Mouse (Mus musculus): ENCODE measurements at regions not wholly inside any gene's neighbourhood (a gene's known extent, or its start where the extent isn't known, plus 50 kb on each side); places are given as distances from the start of the nearest gene placed in this dataset.

DNA sequence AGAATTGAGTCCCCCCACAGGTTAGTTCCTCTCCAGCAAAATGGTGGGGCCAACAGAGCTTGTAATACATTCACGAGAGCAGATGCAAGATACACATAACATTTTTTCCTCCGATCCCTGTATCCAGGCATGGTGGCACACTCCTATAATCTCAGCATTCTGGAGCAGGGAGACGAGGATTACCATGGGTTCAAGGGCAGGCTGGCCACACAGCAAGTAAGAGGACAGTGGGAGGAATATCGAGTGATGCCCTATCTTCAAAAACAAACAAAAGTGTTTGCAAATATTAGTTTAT lies 192.0 kb downstream of the Ube2e3 start:
- Histone ChIP-seq H3K36me3 (no peaks in the 10 kb centered on the region), H3K9me3 (no peaks in the 10 kb centered on the region), H3K4me3 (no peak overlapping the region), H3K27me3 (replicated peaks) (no peaks in the 10 kb centered on the region), H3K9ac (no peak overlapping the region), H3K4me2 (no peak overlapping the region), H3K4me1 (0 out of 2 replicates have a peak, but pooled peaks cover 4% of the 10 kb centered on the region), H3K27ac (replicated peaks) (no peak overlapping the region)
- 80% methylated on average over 4 of the region's 4 CpGs for WGBS
- ATAC-seq (ENCODE audit: extremely low read depth, insufficient number of reproducible peaks, low FRiP score, low TSS enrichment) = no peak

DNA sequence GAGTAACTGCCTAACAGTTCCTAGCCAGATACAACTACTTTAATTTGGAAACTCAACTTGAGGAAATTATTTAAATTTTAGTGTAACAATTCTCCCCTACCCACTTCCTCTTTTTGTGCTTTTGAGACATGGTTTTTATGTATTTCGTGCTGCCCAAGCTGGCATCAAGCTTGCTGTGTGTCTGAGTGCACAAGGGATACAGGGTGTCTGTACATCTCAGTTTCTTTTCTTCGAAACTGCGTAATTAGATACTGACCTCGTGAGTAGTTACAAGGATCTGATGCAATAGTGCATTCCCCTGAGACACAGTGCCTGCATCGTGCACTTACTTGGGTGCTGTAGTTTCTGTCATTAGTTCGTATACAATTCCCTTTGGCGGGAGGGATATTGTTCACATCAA lies 192.4 kb downstream of the Ube2e3 start:
- Histone ChIP-seq H3K36me3 (no peaks in the 10 kb centered on the region), H3K4me2 (no peak overlapping the region), H3K27ac (replicated peaks) (no peak overlapping the region), H3K9ac (no peak overlapping the region), H3K4me1 (0 out of 2 replicates have a peak, but pooled peaks cover 4% of the 10 kb centered on the region), H3K4me3 (no peak overlapping the region), H3K9me3 (no peaks in the 10 kb centered on the region), H3K27me3 (replicated peaks) (no peaks in the 10 kb centered on the region)
- WGBS = 80% methylated on average over 7 of the region's 7 CpGs
- no peak for ATAC-seq (ENCODE audit: extremely low read depth, insufficient number of reproducible peaks, low FRiP score, low TSS enrichment)

GRCm38 (mm10) chr2:79061645-79062044 lies 193.6 kb upstream of the Itga4 start:
- Histone ChIP-seq H3K27ac (replicated peaks) (no peak overlapping the region), H3K36me3 (no peaks in the 10 kb centered on the region), H3K4me3 (no peak overlapping the region), H3K27me3 (replicated peaks) (no peaks in the 10 kb centered on the region), H3K4me1 (0 out of 2 replicates have a peak, but pooled peaks cover 4% of the 10 kb centered on the region), H3K4me2 (no peak overlapping the region), H3K9ac (no peak overlapping the region), H3K9me3 (no peaks in the 10 kb centered on the region)
- no peak for ATAC-seq (ENCODE audit: extremely low read depth, insufficient number of reproducible peaks, low FRiP score, low TSS enrichment)
- WGBS = 72% methylated on average over 4 of the region's 4 CpGs

DNA sequence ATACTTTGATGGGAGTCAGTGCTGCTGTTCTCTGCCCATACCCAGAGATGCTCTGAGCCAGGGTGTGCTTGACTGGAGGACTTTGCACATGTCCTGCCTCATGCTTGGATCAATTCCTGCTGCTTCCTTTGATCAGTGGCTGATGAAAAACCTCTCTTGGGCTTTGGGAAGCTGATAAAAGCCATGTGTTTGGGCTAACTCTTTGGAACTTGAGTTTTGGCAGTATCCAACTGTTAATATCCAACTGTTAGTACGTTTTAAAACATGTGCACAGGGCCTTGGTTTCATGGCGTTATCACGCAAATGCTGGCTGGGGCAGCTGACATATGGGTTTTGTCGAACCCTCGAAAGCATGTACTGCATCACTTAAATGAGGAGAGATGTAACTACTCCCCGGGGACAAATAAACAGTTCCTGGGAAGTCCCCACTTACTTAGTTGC lies 193.0 kb upstream of the Itga4 start:
- Histone ChIP-seq H3K27me3 (replicated peaks) (no peaks in the 10 kb centered on the region), H3K4me1 (0 out of 2 replicates have a peak, but pooled peaks cover 4% of the 10 kb centered on the region), H3K36me3 (no peaks in the 10 kb centered on the region), H3K9ac (no peak overlapping the region), H3K4me3 (no peak overlapping the region), H3K27ac (replicated peaks) (no peak overlapping the region), H3K9me3 (no peaks in the 10 kb centered on the region), H3K4me2 (no peak overlapping the region)
- 61% methylated on average over 6 of the region's 6 CpGs for WGBS
- ATAC-seq (ENCODE audit: extremely low read depth, insufficient number of reproducible peaks, low FRiP score, low TSS enrichment) = no peak

GRCm38 (mm10) chr2:79063641-79064040 lies 191.6 kb upstream of the Itga4 start:
- no peaks in the 10 kb centered on the region for H3K27me3 ChIP-seq (replicated peaks)
- ATAC-seq (ENCODE audit: extremely low read depth, insufficient number of reproducible peaks, low FRiP score, low TSS enrichment) = no peak
- 0 out of 2 replicates have a peak, but pooled peaks cover 4% of the 10 kb centered on the region for H3K4me1 ChIP-seq
- H3K9me3 ChIP-seq = no peaks in the 10 kb centered on the region
- H3K4me3 ChIP-seq = no peak overlapping the region
- no peak overlapping the region for H3K9ac ChIP-seq
- H3K27ac ChIP-seq (replicated peaks) = no peak overlapping the region
- 55% methylated on average over 2 of the region's 2 CpGs for WGBS
- H3K4me2 ChIP-seq = no peak overlapping the region
- no peaks in the 10 kb centered on the region for H3K36me3 ChIP-seq

GRCm38 (mm10) chr2:79065321-79065720 lies 189.9 kb upstream of the Itga4 start:
- no peak overlapping the region for H3K4me3 ChIP-seq
- WGBS = 78% methylated on average over 1 of the region's 1 CpGs
- ATAC-seq (ENCODE audit: extremely low read depth, insufficient number of reproducible peaks, low FRiP score, low TSS enrichment) = no peak
- no peaks in the 10 kb centered on the region for H3K9me3 ChIP-seq
- H3K4me2 ChIP-seq = no peak overlapping the region
- no peak overlapping the region for H3K27ac ChIP-seq (replicated peaks)
- 0 out of 2 replicates have a peak, but pooled peaks cover 4% of the 10 kb centered on the region for H3K4me1 ChIP-seq
- no peak overlapping the region for H3K9ac ChIP-seq
- H3K27me3 ChIP-seq (replicated peaks) = no peaks in the 10 kb centered on the region
- H3K36me3 ChIP-seq = no peaks in the 10 kb centered on the region

- no peak overlapping the region for H3K4me3 ChIP-seq
- H3K9ac ChIP-seq = no peak overlapping the region
- peak overlapping the region; percentile 24 for H3K4me2 ChIP-seq
- H3K9me3 ChIP-seq = no peaks in the 10 kb centered on the region
- peaks cover 10% of the 10 kb centered on the region for H3K4me1 ChIP-seq
- 16% methylated on average over 2 of the region's 2 CpGs for WGBS
- H3K27ac ChIP-seq (replicated peaks) = peak overlapping the region; percentile 31; the same call in 1 of the 2 replicates
- no peak for ATAC-seq (ENCODE audit: extremely low read depth, insufficient number of reproducible peaks, low FRiP score, low TSS enrichment)
- no peaks in the 10 kb centered on the region for H3K27me3 ChIP-seq (replicated peaks)
- no peaks in the 10 kb centered on the region for H3K36me3 ChIP-seq
Observed at GRCm38 (mm10) chr2:79076115-79076514, 179.1 kb upstream of the Itga4 start.

DNA sequence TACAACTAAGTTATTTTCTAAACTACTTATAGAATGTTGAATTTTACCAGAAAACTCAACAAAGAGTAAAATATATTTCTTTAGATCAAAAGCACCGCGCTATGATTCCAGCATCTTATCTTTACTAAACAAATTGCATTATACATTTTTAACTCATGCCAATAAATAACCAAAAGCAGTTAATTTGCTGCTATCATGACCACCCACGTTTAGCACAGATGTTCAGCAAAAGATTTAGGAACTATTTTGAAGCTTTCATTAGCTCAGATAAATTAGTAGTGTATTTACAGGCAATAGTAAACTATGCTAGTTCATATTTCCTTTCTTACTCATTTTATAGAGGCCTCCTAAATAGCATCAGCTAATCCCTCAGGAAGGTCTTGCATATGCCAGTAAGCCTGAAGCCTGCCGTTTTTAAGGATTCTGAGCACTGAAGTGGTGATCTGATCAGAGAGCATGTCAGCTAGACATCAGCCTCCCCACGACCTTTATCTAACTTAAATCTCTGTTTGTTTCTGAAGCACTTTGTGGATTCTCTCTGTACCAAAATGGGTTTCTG lies 176.3 kb upstream of the Itga4 start:
- no peak overlapping the region for H3K27ac ChIP-seq (replicated peaks)
- H3K9me3 ChIP-seq = no peaks in the 10 kb centered on the region
- H3K4me3 ChIP-seq = no peak overlapping the region
- no peaks in the 10 kb centered on the region for H3K36me3 ChIP-seq
- no peaks in the 10 kb centered on the region for H3K27me3 ChIP-seq (replicated peaks)
- 59% methylated on average over 5 of the region's 5 CpGs for WGBS
- no peak for ATAC-seq (ENCODE audit: extremely low read depth, insufficient number of reproducible peaks, low FRiP score, low TSS enrichment)
- H3K9ac ChIP-seq = no peak overlapping the region
- peaks cover 14% of the 10 kb centered on the region for H3K4me1 ChIP-seq
- H3K4me2 ChIP-seq = no peak overlapping the region

- Histone ChIP-seq H3K4me3 (no peak overlapping the region), H3K4me2 (no peak overlapping the region), H3K36me3 (no peaks in the 10 kb centered on the region), H3K4me1 (peaks cover 6% of the 10 kb centered on the region), H3K27ac (replicated peaks) (no peak overlapping the region), H3K27me3 (replicated peaks) (no peaks in the 10 kb centered on the region), H3K9me3 (no peaks in the 10 kb centered on the region), H3K9ac (no peak overlapping the region)
- no peak for ATAC-seq (ENCODE audit: extremely low read depth, insufficient number of reproducible peaks, low FRiP score, low TSS enrichment)
- 40% methylated on average over 2 of the region's 2 CpGs for WGBS
Observed at GRCm38 (mm10) chr2:79081769-79082168, 173.5 kb upstream of the Itga4 start.

GRCm38 (mm10) chr2:79086280-79086679 lies 168.9 kb upstream of the Itga4 start:
- Histone ChIP-seq H3K27me3 (replicated peaks) (no peaks in the 10 kb centered on the region), H3K27ac (replicated peaks) (no peak overlapping the region), H3K4me2 (no peak overlapping the region), H3K36me3 (no peaks in the 10 kb centered on the region), H3K9ac (no peak overlapping the region), H3K9me3 (no peaks in the 10 kb centered on the region), H3K4me1 (peaks cover 19% of the 10 kb centered on the region), H3K4me3 (no peak overlapping the region)
- ATAC-seq (ENCODE audit: extremely low read depth, insufficient number of reproducible peaks, low FRiP score, low TSS enrichment) = no peak
- WGBS = 87% methylated on average over 4 of the region's 4 CpGs

GRCm38 (mm10) chr2:79086857-79087578 lies 168.2 kb upstream of the Itga4 start:
- 34% methylated on average over 9 of the region's 9 CpGs for WGBS
- H3K27me3 ChIP-seq (replicated peaks) = no peaks in the 10 kb centered on the region
- H3K9me3 ChIP-seq = no peaks in the 10 kb centered on the region
- H3K27ac ChIP-seq (replicated peaks) = peak overlapping the region; percentile 28
- H3K4me2 ChIP-seq = peak overlapping the region; percentile 56
- no peaks in the 10 kb centered on the region for H3K36me3 ChIP-seq
- no peak for ATAC-seq (ENCODE audit: extremely low read depth, insufficient number of reproducible peaks, low FRiP score, low TSS enrichment)
- peaks cover 14% of the 10 kb centered on the region for H3K4me1 ChIP-seq
- 0 out of 2 replicates have a peak overlapping the region, but pooled peaks have one; percentile 0 for H3K9ac ChIP-seq
- H3K4me3 ChIP-seq = peak overlapping the region; percentile 32

All from heart, embryonic 13.5 days (tissue).